Mouse (Mus musculus) heart, postnatal 25 days (tissue): ENCODE data around the gene Capzb. TPM values are rescaled to one million over a fixed set of nuclear protein-coding genes. Genes with fewer than 3 reads are reported as not detected.

Experiments used
- DNase-seq: peaks from one replicate; pipeline ENCODE4 v3.0.0; 2022; ENCODE audit warnings: low spot score
- intact Hi-C: fragments of 180-260 bp; cut with DNase I; formaldehyde crosslinking; loops from one replicate; pipeline ENCODE4 v1.15.1; 2025
- total RNA-seq, 2 experiments: library from RNA; stranded (reverse); gene quantifications; 2 replicates each; pipeline ENCODE4 v1.2.3; 2021

The Capzb gene
- total RNA-seq, 2 experiments from 2014 or later: 415 to 449 TPM

DNA sequence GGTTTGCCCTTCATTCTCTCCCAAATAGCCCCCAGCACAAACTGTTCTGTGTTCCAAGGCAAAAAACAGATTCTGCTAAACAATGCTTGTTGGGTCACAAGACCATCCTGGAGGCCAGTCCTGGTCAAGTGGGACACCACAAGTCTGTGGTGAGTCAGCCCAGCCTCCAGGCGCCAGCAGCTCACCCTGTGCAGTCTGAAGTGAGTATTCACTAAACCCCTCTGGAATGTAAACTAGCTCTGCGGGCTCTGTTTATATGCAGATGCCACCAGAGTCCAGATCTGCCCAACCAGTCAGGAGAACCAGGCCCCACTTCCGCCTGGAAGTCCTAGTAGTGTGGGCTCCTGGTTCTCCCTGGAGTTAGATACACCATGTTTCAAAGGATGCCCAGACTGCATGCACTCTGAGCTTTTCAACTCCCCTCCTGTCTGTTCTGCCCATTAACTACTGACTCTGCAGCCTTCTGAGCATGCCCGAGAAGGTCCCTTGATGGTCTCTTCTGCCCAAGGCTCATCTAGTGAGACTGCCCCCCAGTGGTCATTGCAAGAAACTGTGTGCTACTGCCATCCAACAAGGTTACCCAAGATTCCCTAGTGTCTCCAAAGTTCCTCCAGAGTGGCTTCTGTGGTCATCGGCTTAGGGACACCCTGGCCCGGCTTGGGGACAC lies 39.9 kb downstream of the Capzb start:
- DNase-seq: peak; percentile 34
- intact Hi-C loops: no loop called here

DNA sequence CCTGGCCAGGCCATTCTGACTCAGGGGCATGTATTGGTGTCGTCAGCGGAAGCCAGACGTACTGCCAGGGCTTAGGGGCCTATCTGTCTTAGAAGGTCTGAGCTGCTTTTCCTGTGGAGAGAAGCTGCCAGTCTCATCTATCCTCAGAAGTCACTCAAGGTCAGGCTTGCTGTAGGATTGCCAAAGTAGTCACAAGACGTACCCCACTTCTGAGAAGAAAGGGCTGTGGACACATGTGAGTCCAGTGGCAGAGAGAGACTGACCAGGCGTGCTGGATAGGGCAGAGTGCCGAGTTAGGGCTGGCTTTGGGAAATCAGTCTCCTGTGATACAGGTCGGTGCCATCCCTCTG lies 40.4 kb downstream of the Capzb start:
- intact Hi-C loops: no loop called here
- DNase-seq: no peak

DNA sequence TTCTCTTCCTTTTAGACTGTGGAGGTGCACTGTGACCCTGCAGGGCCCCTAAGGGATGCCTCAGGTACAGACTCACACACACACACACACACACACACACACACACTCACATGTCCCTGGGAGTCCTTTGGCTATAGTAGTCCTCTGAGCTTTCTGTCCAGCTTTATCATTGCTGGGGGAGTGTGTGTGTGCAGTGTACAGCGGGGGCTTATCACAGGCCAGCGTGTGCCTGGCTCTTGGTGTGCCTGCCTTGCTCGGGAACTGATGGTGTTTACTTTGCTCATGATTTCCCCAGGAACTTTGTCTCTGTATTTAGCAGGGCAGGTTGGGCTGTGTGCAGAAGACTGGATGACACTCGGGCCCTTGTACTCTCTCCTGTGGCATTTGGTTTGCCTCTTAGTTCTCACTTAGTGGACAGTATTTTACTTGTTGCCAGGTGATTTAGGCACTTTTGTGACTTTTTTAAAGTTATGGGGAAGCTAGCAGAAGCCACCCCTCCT lies 41.1 kb downstream of the Capzb start:
- no peak for DNase-seq
- intact Hi-C loops: no loop called here

DNA sequence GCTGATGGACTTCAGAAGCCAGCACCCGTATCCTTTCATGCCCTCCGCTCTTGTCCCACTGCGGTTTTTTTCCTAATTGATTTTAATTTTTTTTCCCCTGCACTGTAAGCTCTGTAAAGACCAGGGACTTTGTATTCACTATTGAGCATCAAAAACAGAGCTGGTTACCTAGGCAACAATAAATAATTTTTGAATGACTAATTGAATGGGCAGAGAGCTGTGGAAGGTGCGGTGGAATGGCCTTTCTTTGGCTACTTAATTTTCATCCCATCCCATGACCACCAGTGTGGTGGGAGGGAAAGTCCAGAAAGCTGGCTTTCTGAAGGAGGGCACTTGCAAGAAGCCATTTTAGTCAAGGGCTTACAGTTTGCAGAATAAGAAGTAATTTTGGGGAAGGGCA lies 41.6 kb downstream of the Capzb start:
- no peak for DNase-seq
- intact Hi-C loops: no loop called here

DNA sequence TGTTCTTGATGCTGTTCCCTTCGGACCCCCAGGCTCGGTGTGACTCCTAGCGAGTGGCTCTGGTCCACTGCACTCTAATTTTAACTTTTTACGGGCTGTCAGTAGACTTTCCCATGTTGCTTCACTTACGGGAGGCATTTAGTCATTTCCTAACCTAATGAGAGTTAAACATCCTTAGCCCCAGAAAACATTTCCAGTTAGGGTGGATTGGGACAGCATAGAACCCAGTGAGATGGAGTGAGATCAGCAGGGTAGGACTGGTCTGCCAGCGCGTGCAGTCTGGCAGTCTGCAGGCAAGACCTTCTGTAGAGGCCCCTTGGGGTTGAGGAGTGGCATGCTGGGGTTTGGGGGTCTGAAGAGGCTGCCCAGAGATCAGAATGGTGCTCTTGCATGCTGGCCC lies 42.9 kb downstream of the Capzb start:
- intact Hi-C loops: no loop called here
- no peak for DNase-seq

DNA sequence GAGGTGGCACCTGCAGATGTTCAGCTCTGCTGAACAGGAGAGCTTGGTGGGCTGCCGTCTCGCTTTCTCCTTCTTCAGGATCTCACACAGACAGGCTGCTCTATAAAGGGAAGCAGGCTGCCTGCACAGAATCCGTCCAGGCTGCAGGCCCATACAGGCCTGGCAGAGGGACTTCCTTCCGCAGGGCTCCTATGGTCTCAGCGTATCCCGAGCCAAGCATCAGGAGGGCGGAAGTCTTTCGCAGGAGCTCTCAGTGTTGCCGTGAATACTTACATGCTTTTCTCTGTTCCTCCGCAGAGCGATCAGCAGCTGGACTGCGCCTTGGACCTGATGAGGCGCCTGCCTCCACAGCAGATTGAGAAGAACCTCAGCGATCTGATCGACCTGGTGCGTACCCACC lies 45.9 kb downstream of the Capzb start:
- DNase-seq: no peak
- intact Hi-C loops: no loop called here

DNA sequence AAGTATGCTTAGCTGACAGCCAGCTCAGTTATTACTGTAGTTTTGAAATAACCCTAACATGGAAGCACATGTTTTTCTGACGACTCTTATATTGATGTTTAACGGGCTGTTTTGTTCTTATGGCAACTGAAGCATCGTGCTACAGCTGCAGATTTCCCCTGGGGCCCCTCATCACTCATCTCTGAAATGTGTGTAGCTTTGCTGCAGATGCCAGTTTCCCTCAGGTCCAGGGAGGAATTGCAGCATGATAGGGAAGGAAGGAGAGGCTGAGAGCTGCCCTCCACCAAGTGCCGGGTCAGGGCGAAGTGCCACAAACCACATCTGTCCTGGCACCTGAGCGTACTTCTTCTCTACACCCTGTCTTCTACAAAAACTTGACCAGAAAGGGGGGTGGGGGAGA lies 47.6 kb downstream of the Capzb start:
- intact Hi-C loops: no loop called here
- no peak for DNase-seq

DNA sequence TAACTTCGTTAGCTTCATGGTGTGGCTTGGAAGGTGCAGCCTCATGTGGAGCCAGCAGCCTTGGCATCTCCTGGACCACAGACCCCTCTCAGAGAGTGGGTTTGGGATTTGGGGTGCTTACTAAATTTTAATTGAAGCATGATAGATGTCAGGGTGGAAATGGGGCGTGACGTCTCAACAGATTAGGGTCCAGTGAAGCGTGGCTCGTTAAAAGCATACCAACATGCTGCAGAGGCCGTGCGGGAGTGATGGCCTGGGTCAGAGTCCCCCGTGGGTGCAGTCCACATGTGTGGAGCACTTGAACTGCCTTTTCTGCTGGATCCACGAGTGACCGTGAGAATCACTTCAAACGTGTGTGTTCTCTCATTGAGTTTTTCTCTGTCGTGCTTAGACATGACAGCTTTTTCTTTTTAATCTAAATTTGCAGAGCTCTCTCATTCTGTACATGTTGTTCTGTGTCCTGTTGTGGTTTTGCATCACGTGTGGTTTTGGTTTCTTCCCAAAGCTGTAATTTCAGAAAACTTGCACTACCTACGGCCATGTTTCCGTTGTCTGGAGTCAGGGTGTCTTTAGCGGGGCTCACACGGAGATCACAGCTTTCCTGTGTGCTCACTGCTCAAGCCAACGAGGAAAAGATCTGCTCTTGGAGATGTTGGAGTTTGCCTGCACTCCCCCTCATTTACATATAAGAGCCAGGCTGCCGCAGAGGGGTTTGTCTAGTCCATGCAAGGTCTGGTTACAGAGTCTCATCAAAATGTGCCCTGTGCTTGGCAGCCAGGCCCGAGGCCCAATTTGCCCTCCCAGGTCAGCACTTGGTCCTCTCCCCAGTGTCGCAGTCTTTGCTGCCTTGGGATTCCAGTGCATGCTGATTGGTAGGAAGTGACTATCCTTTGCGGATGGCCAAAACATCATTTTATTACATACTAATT lies 49.2 kb downstream of the Capzb start:
- DNase-seq: no peak
- intact Hi-C loops: no loop called here

DNA sequence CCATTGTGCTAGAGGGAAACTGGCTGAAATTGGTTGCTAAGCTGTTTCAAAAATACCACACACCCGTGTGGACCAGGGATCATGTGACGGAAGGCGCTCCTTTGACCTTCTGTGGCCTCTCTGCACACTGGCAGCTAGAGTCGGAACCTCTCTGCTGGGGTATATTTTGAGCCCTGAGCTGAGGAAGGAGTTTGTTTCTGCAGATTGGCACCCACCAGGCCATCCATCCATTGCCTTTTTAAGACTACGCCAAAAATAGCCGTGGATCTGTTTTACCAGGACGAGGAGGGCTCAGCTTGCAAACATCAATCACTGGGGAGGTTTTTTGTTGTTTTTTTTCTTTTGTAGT lies 49.9 kb downstream of the Capzb start:
- DNase-seq: no peak
- intact Hi-C loops: no loop called here

DNA sequence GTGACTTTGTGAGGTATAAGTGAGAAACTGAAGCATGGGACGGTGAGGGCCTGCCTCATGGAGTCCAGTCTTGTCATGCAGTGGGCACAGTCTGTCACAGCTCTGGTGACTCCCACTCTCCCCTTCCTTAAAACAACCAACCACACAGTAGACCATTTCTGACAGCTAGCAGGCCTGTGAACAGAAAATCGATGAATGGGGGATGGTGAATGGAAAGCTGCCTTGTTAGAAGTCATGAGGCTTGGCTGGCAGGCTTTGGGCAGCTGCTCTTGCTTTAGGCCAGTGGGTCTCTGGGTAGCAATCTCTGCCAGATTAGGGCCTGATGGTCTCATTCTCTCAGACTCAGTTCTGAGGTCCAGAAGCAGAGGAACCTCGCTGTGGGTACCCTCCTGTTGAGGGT lies 51.5 kb downstream of the Capzb start:
- intact Hi-C loops: no loop called here
- DNase-seq: no peak

DNA sequence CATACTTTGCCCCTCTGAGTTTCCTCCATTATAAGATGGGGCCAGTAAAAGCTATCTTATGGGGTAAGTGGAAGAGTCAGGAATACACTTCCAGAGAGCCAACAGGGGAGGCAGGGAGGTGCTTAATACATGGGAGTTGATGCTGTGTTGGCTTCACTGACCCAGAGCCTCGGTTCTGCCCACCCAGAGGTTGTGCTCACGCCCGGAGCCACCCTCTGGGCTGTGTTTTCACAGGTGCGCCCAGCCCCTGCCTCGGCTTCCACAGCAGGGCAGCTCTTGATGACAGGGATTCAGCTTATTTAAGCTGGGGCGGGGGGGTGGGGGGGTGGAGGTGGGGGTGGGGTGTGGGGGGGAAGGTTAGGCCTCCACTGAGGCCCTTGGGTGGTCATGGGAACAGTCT lies 52.1 kb downstream of the Capzb start:
- intact Hi-C loops: no loop called here
- no peak for DNase-seq

DNA sequence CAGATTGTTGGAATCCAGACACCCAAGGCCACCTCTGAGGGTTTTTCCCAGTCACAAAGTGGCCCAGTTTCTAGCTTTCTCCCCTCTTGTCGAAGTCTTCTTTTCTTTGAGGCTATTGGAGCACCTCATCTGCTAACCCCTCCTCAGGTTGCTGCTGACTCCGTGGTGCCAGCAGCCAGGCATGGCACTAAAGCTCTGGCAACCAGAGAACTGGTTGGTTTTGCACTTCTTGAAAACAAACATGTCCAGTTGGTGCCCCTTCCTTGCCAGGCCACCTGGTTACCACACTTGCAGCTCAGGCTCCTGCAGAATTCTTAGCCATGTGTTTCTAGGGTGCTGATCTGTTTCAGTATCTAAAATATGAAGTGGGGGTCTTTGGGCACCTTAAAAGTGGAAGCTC lies 52.8 kb downstream of the Capzb start:
- intact Hi-C loops: no loop called here

DNA sequence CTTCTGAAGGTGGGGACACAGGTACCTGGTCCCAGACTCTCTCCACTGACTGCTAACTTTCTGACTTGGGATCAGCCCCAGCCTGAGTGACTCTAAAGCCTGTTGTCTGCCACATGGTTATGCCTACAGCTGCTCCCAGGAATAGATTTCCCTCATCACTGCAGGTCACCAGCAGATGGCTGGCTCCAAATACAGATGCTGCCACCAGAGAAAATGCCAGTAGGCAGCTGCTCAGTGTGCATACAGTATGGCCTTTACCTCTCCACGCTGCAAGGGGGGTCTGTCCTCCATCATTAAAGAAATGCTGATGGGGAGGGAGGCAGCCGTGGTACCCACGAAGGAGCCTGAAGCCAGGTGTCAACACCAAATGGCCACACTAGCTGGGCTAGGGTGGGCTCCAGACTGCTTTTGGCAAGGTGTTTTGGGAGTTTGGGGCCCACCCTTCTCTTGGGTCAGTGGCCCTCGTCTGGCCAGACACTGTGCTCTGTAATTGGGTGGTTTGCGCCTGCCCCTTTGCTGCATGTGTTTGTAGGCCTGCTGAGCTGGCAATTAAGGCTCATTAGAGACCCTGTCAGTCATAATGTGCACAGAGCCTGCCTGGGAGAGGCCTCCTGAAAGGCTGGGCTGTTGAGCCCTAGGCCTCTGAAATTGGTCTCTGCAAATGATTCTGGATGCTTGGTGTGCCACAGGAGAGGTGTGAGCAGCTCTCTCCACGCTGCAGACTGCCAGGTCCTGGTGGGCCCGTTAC lies 53.6 kb downstream of the Capzb start:
- intact Hi-C loops: no loop called here
- DNase-seq: no peak

More for the DNA sequence above, 52.8 kb downstream of the Capzb start:
- DNase-seq: no peak

DNA sequence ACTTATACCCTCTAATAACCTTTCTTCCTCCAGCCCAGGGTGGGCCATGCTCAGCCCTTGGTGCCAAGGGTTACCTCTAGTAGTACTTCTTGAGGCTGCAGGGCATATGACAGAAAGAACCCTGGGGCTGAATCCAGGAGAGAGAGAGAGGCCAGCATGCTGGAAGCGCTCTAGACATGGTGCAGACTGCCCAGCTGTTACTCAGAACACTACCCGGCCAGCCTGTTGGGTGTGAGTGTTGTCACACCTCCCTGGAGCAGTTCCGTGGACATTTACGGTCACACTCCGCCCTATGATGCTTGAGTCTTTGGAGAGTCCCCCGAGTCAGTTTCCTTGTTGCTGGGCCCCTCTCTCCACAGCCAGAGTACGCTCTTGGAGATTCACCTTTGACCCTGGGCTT lies 55.3 kb downstream of the Capzb start:
- intact Hi-C loops: no loop called here
- DNase-seq: no peak

DNA sequence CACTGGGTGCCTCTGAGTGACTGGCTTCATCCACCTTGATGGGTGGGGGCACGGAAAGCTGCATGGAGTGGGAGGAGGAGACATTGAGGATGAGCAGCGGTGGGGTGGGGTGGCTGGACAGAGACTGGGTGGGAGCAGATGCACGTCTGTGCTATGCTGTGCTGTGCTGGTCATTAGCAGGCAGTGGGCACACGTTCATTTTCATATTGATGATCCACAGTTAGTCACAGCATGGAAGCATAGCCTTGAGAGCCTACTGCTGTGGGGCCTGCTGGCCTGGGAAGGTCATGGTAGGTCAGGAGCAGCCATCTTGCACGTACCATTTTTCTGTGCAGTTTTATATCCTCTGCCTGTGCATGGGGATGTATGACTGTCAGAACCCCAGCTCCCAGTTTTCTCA lies 56.0 kb downstream of the Capzb start:
- intact Hi-C loops: no loop called here

DNA sequence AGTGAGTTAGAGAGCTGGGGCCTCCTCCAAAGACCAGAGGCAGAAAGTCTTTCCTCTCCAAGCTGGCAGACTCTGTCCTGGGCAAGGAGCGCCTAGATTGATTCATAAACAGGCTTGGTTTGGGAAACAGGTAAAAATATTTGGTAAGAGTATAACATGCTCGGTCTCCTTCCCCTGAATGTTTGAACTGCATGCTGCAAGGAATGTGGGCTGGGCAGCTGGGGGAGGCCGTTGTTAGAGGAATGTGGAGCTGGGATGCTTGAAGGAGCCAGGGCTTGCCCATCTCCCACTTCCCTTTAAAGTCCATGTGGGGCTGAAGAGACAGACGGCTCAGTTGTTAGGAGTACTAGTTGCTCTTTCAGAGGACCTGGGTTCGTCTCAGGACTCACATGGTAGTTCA lies 57.3 kb downstream of the Capzb start:
- intact Hi-C loops: loop anchor here (5.0 kb wide), 1 partner anchor 58 kb away; the partner anchor contains the start of gene Capzb
- DNase-seq: no peak

More for the DNA sequence above, 56.0 kb downstream of the Capzb start:
- no peak for DNase-seq

DNA sequence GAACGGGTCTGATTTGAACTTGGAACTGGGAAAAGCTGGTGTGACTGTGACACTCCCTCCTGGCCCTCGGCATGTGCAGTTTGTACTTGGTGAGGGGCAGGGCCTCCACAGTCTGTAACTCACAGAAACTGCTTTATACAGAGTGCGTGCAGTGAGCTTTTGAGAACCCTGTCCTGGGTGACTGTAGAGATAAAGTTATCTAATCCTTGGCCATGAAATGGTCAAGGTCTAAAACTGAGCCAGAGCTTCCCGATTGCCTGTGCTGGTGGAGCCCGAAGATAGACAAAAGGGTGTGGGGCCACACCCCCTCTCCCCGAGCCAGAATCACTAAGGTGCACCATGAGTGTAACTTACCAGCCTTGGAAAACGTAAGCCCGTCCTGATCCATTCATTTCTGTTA lies 58.2 kb downstream of the Capzb start:
- intact Hi-C loops: loop anchor here (5.0 kb wide), 1 partner anchor 59 kb away; the partner anchor contains the start of gene Capzb
- no peak for DNase-seq

DNA sequence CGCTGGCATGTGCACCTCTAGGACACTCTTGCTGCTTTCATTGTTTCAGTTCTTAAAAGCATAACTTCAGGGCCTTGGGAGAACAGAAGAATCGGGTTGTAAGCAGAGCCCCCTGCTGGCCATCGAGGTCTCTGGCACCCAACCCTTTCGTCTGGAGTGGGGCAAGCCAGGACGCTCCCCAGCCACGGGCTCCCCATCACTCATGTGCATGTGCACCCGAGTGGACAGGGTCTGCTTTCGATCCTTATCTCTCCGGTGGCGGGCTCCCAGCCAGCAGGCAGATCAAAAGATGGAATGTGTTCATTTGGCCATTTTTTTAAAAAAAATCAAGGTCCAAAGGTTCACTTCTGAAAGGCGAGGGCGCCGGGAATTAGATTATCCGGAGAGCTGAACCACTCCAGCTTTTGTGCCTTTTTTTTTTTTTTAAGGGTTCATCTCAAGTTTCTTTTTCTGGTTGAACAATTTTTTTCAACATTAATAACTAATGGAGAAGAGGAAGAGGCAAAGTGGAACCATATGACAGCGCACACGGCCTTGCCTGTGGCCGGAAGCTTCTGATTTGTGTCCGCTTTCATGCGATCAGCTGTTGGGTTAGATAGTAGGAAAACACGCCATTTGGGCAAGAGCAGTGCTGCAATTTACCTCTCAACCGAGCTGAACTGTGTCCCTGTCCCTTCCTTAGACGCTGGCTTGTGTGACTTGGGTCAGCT lies 59.5 kb downstream of the Capzb start:
- intact Hi-C loops: loop anchor here (1.0 to 5.0 kb wide), 2 partner anchors 60 to 166 kb away; partner anchors contain the start of gene Capzb
- peak; percentile 69 for DNase-seq

DNA sequence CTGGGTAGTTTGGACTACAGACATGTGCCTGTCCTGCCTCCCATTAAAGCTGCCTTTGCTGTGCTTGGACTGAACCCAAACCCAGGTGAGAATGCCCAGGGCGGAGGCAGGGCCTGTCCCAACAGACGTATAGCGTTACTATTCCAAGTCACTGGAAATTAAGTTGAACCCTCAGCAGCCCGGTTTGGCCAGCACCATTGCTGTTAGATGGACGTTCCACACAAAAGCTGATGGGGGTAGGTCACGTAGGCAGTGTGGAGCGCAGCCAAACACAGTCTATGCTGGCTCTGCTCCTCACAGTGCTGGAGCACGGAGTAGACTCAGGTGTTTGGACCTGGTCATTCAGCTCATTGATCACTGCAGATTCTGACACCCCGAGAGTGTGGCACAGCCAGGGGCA lies 60.5 kb downstream of the Capzb start:
- intact Hi-C loops: loop anchor here (5.0 kb wide), 1 partner anchor 61 kb away; the partner anchor contains the start of gene Capzb

DNA sequence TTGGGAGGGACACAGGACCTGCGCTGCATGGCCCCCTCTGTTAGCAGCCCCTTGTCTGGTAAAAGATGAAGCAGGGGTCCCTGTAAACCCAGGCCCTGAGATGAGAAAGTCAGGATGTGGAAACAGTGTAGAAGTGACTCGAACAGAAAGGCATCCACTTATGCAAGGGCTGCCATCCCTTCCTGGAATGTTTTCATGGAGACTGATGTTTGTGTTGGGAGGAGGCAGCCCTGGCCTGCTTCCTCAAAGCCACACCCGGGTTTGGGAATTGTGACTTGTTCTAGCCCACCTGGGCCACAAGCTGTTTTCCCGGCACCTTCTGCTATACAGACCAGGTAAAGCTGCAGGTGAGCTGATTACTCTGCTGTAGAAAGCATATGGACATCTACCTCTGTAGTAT lies 63.4 kb downstream of the Capzb start:
- DNase-seq: no peak
- intact Hi-C loops: no loop called here

More for the DNA sequence above, 60.5 kb downstream of the Capzb start:
- no peak for DNase-seq
